Mouse (Mus musculus): Measurements from ENCODE around the gene Igtp.

DNA sequence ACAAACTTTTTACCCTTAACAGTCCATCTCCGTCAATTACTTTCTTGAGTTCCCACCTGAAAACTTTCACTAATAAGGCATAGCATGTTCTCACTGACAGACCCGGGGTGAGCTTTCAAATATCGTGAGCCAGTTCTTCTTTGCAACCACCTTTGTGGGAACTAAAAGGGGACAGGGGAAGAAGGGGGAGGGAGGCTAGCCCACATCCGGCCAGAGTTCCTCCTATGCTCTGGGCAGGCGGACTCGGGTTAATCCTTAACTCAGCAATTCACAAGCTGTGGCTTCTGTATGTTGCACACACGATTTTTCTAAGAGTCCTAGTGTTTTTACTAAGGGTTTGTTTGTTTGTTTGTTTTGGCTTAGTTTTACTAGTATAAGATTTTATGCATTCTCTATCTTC is 25.0 kb downstream of the Igtp start:
- TF ChIP-seq CTCF (IDR thresholded peaks at IDR 0.05; ENCODE audit: low read depth) = no peak
- no peak for TF ChIP-seq EP300 (IDR thresholded peaks at IDR 0.05; ENCODE audit: low read depth)
